Mouse (Mus musculus) kidney, adult 11 months (tissue): ENCODE data around the gene Pcca.

Experiments
- DNase-seq: peaks from one replicate; pipeline ENCODE4 v3.0.0; 2022

Pcca gene

DNA sequence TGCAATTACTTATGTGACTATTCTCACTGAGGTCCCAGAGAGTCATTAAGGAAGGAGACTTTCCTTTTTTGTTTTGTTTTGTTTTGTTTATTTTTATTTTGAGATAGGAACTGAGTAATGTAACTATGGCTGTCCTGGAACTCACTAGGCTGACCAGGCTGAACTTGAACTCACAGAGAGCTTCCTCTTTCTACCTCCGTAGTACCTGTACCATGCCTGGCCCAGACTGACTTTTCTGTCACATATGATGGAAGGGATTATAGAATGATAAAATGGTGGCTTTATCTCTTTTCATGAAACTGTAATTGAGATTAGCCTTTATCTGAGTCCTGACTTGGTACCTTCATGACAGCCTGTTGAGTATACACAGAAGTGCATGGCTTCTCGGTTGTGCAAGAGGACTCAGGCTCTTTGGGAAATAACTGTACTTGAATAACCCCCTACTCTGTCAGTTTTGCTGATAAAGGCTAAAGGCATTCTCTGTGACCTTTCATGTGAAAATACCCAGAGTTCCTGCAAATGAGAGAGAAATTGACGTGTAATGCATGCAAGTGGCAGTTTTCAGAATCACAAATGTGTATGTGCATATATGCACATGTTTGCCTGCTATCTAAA, 115.3 kb downstream of the Pcca start:
- DNase-seq: no peak

DNA sequence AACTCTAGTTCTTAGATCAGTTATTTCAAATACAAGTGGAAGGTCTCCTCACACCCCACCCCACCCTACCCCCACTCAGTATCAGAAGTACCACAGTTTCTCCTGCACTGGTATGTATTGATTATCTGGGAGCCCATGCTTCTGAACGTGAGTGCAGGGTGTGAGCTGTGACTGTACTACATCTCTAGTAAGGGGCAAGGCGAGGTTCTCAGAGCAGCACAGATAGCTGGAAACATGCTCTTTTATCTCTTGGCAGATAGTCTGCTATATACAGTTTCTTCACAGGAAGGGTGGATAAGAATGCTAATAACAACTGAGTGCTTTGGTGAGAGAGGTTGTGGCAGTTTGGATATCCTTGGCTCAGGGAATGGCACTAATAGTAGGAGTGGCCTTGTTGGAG, 117.6 kb downstream of the Pcca start:
- DNase-seq: no peak

- no peak for DNase-seq
Measured at GRCm38 (mm10) chr14:122675661-122676060, 141.5 kb downstream of the Pcca start.

- DNase-seq: no peak
Measured at GRCm38 (mm10) chr14:122683645-122684044, 149.5 kb downstream of the Pcca start.

- no peak for DNase-seq
Measured at GRCm38 (mm10) chr14:122684250-122684649, 150.1 kb downstream of the Pcca start.

DNA sequence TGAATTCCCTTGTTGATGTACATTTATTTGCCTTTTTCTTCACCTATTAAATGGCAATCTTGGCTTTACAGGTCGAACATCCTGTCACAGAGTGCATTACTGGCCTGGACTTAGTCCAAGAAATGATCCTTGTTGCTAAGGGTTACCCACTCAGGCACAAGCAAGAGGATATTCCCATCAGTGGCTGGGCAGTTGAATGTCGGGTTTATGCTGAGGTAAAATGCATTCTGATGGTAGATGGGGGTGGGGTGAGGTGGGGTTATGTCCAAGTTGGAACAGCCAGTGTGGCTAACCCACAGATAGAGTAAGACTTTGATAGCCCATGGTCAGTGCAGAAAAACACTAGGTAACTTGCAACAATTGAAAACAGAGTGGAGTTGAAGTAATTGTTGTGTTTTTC, 150.7 kb downstream of the Pcca start:
- no peak for DNase-seq

DNA sequence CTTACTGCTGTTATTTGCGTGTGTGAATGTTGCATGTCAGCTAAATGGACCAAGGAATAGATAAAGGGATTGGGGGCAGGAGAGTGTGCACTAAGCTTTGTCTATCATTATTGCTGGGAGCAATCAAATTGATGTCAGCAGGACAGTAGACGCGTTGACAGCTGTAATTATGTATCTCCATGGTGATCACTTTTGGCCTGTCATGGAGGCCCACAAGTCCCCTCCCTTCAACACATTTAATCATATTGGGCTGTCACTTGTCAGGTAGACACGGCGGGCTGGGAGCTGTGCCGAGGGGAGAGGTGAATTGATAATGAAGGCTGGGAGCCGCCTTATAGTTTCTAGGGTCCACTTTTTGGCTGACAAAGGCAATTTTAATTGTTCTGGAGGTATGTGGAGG, 153.3 kb downstream of the Pcca start:
- DNase-seq: no peak

DNA sequence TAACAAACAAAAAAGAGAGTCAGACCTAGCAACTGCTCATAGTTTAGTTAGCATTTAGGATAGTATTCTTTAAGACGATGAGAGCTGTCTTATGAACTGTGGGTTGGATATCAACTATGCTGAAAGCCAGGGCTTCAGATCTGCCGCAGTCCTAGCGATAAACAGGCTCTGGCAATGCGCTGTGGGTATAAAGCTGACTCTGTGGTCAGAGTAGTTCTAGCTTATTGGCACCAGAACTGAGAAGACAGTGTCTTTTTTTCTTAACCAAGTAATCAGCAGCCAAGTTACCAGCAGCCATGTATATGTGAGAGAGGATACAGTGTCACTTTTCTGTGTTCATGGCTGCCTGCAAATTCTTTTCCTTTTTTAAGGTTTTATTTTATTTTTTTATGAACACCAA, 154.3 kb downstream of the Pcca start:
- DNase-seq: no peak

- no peak for DNase-seq
Measured at GRCm38 (mm10) chr14:122689136-122689815, 155.2 kb downstream of the Pcca start.

- no peak for DNase-seq
Measured at GRCm38 (mm10) chr14:122691555-122691954, 157.4 kb downstream of the Pcca start.

GRCm38 (mm10) chr14:122700333-122700732, 166.2 kb downstream of the Pcca start:
- DNase-seq: no peak

- DNase-seq: no peak
Measured at GRCm38 (mm10) chr14:122713793-122714192, 179.7 kb downstream of the Pcca start.

- DNase-seq: no peak
Measured at GRCm38 (mm10) chr14:122714911-122715310, 180.8 kb downstream of the Pcca start.

GRCm38 (mm10) chr14:122716057-122716456, 181.9 kb downstream of the Pcca start:
- no peak for DNase-seq

DNA sequence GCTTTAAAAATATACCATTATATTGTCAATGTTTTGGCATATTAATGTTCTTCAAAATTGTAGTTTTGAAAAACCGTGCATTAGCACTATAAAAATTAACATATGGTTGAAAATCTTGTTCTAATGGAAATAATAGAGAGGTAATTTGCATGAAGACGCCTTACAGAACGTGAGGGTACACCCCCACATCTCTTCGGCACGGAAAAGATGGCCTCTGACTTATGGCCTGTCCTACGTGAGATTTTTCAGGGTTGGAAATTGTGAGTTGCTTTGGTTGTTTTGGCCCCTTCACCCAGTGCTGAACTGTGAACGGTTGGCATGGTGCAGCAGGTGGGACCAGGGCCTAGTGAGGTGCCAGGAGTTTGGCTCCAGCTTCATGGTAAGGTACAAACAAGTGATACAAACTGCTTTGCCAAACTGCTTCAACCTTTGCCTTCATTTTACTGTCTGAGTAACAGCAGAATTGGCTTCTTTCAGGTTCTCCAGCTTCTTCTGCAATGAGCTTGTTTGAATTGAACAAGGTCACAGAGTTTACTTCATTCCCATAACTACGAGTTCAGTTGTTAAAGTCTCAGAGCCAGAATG, 185.5 kb downstream of the Pcca start:
- DNase-seq: peak; percentile 28

GRCm38 (mm10) chr14:122720989-122721388, 186.9 kb downstream of the Pcca start:
- DNase-seq: no peak

DNA sequence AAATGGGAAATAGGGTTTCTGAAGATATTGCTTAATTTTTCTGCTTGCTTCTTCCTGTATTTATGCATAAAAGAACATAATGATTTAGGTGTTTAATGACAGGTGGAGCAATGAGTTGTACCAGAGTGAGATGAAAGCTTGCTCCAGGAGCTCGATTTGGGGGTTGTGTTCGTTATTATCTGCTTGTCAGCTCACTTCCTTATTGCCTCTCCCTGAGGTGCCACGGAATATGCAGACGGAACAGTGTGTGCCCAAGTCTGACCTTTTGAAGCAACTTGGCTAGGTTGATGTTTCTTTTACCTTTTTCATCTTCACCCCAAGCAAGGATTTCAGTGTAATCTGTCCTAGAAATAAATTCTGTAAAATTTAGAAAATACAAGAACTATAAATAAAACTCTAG, 187.6 kb downstream of the Pcca start:
- no peak for DNase-seq

DNA sequence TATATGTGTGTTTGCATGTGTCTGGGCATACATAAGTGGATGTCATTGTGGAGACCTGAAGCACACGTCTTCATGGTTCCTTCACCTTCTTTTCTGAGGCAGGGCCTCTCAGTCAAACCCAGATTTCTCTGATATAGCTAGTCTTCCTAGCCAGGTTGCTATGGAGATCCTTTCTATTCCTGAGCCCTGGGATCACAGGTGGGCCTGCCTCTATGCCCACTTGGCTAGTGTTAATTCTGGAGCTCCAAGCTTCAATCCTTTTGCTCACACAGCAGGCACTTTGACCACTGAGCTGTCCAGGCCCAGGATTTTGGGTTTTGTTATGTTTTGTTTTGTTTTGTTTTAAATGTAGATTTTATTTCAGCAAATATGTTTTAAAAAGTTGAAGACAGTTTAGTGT, 192.3 kb downstream of the Pcca start:
- DNase-seq: no peak

DNA sequence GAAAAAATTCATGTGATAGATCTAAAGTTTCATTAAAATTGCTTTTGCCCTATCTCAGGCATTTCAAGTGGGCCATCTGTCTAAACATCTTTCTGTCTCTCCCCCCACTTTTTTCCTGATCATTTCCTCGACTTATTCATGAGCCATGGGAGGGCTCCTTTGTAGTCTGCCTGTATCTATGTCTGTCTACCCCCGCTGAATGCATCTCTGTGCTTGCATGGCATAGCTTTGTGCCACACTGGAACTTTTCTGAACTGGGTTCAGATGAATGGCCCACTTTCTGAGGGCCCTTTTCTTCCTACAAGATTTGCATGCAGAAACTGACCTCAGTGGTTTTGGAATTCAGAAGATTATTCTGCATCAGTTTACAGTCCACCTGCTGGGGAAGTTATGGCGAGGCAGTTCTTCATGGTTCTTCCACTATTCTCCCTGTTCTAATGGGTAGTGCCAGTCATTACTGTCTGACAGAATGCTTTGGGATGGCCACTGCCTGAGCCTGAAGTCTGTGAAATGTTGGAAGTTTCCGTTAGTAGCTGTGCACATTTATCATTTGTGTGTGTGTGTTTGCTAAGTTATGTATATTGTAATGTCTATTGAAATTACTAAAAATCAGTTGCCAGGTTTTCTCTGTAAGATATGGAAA, 195.4 kb downstream of the Pcca start:
- DNase-seq: no peak

- DNase-seq: no peak
Measured at GRCm38 (mm10) chr14:122730921-122731551, 196.9 kb downstream of the Pcca start.

- DNase-seq: no peak
Measured at GRCm38 (mm10) chr14:122736806-122737205, 202.7 kb downstream of the Pcca start.

- DNase-seq: no peak
Measured at GRCm38 (mm10) chr14:122747860-122748842, 214.0 kb downstream of the Pcca start.
